Mouse (Mus musculus): ENCODE measurements around the gene Atp6v0d1.
A peak's percentile ranks its signal among the peaks of the same experiment; 100 is the strongest.

The Atp6v0d1 gene

DNA sequence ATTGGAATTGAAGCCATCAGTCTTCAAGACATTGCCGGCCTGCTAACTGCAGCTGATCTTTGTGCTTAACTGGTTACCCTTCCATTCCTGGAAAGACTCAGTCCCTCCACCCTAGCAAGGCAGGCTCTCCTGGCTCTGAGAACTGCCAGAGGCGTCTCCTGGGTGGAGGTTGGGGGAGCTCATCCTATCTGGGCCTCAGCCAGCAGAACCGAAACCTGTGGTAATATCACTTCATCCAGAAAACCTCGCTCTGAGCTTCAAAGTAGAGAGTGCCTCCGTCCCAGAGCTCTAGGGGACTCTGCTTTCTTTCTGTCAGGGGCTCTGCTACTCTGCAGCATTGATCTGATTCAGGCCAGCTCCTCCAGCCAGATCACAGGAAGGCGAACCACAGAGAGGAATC lies 58.9 kb downstream of the Atp6v0d1 start:
- DNase-seq (ENCODE audit: low spot score in 2 of 2): no peak

DNA sequence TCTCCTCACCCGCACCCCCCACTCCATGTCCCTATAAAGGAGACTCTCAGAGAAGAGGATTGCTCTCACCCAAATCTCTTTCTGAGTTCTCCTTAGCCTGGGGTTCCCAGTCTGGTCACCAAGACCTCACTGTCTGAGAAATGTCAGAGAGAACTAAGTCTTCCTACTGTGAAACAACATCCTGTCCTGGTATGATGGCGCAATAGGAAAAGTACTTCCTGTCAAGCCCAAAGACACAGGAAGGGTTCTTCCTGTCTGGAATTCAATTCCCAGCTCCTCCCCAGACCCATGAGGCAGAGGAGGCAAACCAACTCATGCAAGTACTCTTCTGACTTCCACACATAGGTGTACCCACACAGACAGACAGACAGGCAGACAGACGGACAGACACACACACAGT lies 61.2 kb downstream of the Atp6v0d1 start:
- DNase-seq (ENCODE audit: low spot score in 2 of 2): no peak

DNA sequence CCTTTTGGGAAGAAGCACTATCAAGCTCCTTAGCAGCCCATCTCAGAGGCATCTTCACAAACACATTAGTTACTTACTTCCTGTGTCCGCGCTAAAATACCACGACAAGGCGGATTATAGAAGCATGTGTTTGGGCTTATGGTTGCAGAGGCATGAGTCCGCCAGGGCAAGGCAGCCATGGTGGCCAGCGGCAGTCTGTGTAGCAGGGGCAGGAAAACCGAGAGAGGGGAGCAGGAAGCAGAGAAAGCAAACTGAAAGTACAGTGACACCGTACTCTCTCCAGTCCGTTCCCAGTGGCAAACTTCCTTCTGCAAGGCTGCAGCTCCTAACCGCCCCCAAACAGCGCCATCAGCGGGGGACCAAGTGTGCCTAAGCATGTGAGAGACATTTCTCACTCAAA lies 66.1 kb downstream of the Atp6v0d1 start:
- no peak for DNase-seq (ENCODE audit: low spot score in 2 of 2)

- DNase-seq (ENCODE audit: low spot score in 2 of 2): peak; percentile 87 to 90
These were observed 69.2 kb downstream of the Atp6v0d1 start, which contains the start of gene Zdhhc1 for GRCm38 (mm10) chr8:105496439-105497180. Gene Zdhhc1 (minus strand): TSS chr8:105496902.

- DNase-seq (ENCODE audit: low spot score in 2 of 2): no peak
These were observed 70.2 kb downstream of the Atp6v0d1 start for GRCm38 (mm10) chr8:105495350-105496302.

DNA sequence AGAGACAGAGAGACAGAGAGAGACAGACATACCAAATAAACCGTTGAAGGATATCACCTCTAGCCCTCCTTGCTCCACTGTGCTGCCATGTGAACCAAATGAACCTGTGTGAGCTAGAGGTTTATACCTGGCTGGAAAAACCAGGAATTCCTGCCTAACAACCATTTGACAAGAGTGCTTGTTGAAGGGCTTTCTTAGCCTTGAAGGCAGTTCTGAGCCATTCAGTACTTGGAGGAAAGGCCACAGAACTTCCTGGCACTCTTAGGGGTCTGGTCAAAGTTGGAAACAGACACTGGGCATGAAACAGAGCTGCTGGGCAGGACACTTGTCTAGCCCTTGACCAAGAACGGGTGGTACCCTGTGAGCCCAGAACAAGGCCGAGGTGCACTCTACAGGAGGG lies 71.3 kb downstream of the Atp6v0d1 start:
- DNase-seq (ENCODE audit: low spot score in 2 of 2): no peak

GRCm38 (mm10) chr8:105493495-105493894 lies 72.4 kb downstream of the Atp6v0d1 start:
- DNase-seq (ENCODE audit: low spot score in 2 of 2): no peak

- no peak for DNase-seq (ENCODE audit: low spot score in 2 of 2)
These were observed 76.6 kb downstream of the Atp6v0d1 start for GRCm38 (mm10) chr8:105489281-105489680.

GRCm38 (mm10) chr8:105488082-105488481 lies 77.8 kb downstream of the Atp6v0d1 start:
- DNase-seq (ENCODE audit: low spot score in 2 of 2): no peak

GRCm38 (mm10) chr8:105484392-105484791 lies 81.5 kb downstream of the Atp6v0d1 start:
- no peak for DNase-seq (ENCODE audit: low spot score in 2 of 2)

DNA sequence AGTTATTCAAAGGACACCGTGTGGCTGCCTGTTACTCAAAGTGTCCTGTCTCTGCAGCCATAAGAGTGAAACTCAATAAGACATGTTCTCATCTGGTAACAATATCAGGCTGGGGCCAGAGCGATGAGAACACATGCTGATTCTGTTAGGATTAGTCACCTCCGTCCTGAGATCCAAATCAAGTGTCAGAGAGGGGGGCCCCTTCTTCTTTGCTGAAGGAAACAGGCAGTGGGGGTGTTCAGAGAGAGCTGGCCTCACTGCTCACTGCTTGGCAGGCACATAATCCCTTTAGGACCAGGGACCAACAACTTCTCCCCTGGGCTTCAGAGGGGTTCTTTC lies 81.8 kb downstream of the Atp6v0d1 start:
- no peak for DNase-seq (ENCODE audit: low spot score in 2 of 2)

DNA sequence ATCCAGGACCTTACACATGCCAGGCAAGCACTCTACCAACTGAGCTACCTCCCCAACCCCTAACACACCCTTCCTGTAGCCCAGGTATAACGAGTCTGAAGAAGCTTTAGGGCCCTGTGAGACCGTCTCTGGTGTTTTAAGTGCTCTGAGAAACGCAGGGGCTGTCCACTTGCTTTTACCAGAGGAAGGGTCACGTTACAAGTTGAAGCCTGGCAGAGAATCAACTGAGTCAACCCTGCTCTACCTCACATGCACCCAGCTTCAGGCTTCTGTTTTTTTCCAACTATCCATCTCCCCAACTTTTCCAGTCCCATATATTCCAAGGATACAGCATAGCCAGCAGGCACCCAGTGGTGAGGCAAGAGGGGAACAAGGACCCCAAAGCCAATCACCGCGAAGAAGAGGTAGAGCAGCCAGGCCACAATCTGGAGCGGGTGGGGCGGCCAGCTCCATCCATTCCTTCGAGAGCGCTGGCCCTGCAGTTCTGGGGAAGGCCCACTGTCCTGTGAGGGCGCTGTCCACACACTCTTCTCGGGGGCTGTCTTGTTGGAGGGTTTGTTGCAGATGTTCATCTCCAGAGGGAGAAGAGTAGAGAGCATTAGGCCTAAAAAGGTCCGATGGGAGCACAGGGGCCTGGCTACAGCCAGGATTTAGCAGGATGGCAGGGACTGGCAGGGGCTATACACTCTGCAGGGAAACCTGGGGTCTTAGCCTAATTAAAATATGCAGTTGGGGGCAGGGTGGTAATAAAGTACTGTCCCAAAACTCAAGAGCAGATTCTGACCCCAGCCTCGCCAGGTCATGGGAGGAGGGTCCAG lies 82.4 kb downstream of the Atp6v0d1 start:
- no peak for DNase-seq (ENCODE audit: low spot score in 2 of 2)

DNA sequence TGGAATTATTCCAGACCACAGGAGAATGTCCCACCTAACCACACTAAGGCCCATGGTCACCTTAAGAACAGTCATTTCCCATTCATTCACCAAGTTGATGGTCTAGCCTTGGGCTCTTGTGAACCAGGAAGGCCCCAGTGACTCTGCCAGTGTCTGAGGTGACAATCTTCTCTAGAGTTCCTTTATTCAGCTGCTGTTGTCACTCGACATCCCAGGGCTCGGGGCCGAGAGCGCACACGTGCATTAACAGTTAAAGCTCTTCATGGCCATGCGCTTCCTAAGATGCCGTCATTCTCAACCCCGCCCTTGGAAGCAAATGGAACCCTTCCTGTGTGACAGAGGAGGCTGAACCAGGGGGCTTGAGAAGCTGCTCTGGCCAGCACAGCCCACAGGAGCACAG lies 83.7 kb downstream of the Atp6v0d1 start:
- no peak for DNase-seq (ENCODE audit: low spot score in 2 of 2)

GRCm38 (mm10) chr8:105481453-105481852 lies 84.4 kb downstream of the Atp6v0d1 start:
- DNase-seq (ENCODE audit: low spot score in 2 of 2): no peak

DNA sequence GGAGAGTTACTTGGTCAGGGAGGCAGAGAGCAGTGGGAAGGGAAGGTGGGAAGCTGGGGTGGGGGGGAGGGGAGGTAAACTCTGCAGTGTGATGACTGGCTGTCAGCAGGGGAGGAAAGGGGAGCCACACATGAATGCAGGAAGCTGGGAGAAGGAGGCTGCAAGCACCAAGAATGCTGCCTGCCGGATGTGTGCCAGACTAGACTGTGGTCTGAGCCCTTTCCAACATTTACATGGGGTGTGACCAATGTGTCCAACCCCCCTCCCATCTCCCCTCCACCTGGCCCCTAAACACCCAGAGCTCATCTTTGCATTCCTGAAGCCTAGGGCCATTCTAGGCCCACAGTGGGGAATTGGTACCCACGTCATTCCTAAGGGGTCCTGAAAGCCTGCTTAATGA lies 84.8 kb downstream of the Atp6v0d1 start:
- no peak for DNase-seq (ENCODE audit: low spot score in 2 of 2)

DNA sequence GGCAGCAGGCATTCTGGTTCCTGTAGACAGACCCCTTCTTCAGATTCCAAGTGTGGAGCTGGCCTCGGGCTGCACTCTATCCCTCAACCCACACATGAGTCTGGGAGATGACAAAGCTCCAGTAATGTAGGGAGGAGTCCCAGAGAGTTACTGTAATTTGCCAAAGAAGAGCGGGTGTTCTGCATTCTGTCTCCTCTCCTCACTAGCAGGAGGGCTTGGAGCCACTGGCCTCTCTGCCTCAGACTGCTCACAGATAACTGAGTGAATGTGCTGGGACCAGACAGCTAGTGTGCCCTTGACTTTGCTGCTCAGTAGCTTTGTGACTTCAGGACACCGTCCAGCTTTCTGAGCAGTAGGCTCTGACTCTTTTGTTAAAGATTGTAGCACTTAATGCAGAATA lies 88.1 kb downstream of the Atp6v0d1 start:
- DNase-seq (ENCODE audit: low spot score in 2 of 2): no peak

DNA sequence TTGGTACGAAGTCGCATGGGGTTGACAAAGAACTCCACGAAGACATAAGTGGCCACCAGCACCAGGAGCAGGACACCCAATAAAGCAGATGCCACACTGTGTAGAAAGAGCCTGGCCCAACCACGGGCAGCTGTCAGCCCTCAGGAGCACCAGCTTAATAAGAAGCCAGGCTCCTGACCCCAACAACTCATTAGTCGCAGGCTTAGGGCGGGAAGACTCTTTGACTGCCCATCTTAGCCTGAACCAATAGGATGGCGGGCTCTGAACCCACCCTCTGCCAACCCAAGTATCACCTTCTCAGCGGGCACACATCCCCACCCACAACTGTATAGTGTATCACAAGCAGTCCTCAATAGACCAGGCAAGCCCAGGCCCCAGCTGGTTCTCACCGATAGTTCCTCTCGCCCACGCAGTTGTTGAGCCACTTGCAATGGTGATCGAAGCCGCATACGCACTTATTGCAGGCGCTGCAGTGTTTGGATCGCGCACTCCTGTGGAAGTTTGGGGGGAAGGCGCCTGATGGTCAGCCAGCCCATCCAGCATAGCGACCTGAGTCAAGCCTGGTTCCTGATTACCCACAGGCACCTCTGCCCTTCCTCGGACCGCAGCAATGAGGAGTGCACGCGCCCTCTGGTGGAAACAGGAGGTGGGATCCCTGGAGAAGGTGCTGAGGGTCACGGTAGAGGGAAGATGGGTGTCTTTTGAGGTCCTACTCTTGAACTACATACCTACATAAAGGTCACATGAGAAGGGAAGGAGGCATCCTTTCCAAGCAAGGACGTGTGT lies 89.0 kb downstream of the Atp6v0d1 start:
- DNase-seq (ENCODE audit: low spot score in 2 of 2): no peak

DNA sequence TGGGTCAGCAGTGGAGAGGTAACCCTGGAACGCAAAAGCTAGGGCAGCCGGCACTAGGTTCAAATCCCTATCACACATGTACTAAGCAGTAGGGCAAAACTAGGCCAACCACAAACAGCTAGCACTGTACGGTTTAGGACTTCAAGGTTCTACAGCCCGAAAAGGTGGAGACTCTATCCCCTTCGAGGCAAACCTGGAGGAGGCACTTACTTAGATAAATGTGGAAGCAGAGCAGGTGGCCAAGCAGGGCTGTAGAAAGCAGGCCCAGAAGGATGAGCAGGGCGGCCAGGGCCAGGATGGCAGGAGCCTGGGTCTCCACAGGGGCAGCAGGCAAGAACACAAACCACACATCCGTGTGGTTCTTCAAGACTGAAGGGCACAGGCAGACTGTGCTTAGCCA lies 89.7 kb downstream of the Atp6v0d1 start:
- no peak for DNase-seq (ENCODE audit: low spot score in 2 of 2)

DNA sequence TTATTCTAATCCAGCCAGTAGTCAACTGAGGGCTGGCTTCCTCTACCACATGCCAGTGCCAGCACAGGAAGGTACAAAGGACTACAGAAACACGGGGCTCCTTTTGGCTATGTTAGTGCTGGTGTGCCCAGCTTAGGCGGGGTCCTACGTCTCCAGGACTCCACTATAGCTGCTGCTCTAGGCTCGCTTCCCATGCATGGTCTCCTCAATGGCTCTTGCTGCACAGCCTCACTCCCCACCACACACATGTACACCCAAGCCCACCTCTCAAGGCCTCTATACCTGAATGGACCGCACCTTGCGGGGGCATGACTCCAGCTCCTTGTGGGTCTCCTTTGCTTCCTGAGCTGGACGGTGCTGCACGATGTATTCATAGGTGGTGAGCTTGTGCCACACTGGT lies 90.1 kb downstream of the Atp6v0d1 start:
- DNase-seq (ENCODE audit: low spot score in 2 of 2): no peak

GRCm38 (mm10) chr8:105475254-105475653 lies 90.6 kb downstream of the Atp6v0d1 start:
- DNase-seq (ENCODE audit: low spot score in 2 of 2): no peak

GRCm38 (mm10) chr8:105474680-105475079 lies 91.2 kb downstream of the Atp6v0d1 start:
- DNase-seq (ENCODE audit: low spot score in 2 of 2): no peak
